Comparison of ENCODE assay signal across 15 mouse cellular contexts in genomic region chr17:82331429-82331828, GRCm38 (mm10).
"Had no signal": no experiment of that assay in that cellular context is flagged by ENCODE, and none has a peak within 500 bp of the region (broad histone marks: within the 10 kb centered on the region; RNA-seq: fewer than 3 reads in every experiment).

No protein-coding gene starts in this region.

- H3K27ac ChIP-seq: midbrain, embryonic 10.5 days; midbrain, embryonic 12.5 days; neural tube, embryonic 12.5 days; stomach, embryonic 15.5 days; stomach, postnatal 0 days had no signal

- H3K4me3 ChIP-seq: midbrain, embryonic 10.5 days; midbrain, embryonic 12.5 days; neural tube, embryonic 12.5 days; stomach, embryonic 15.5 days had no signal

- H3K36me3 ChIP-seq: midbrain, embryonic 10.5 days; midbrain, embryonic 12.5 days; neural tube, embryonic 12.5 days; stomach, embryonic 15.5 days had no signal

- H3K9me3 ChIP-seq: midbrain, embryonic 10.5 days; midbrain, embryonic 12.5 days; neural tube, embryonic 12.5 days; stomach, embryonic 15.5 days had no signal

- H3K9ac ChIP-seq: lung, embryonic 14.5 days; midbrain, embryonic 12.5 days; neural tube, embryonic 12.5 days; stomach, embryonic 15.5 days had no signal

- DNase-seq: lung, adult 18-20 months; lung, embryonic 14.5 days; lung, postnatal 10 days; lung, postnatal 4 days; midbrain, embryonic 14.5 days; right cerebral cortex, postnatal 14 days; thymus, adult 2 months; thymus, postnatal 25 days; thymus, postnatal 4 days had no signal

- ATAC-seq: midbrain, embryonic 16.5 days had no signal

- H3K4me1 ChIP-seq: midbrain, embryonic 10.5 days; midbrain, embryonic 12.5 days; neural tube, embryonic 12.5 days; stomach, embryonic 15.5 days had no signal
